Mouse (Mus musculus) bone marrow macrophage, adult 2 months (primary cell): ENCODE measurements around the gene Prkcg. TPM values are rescaled to one million over a fixed set of nuclear protein-coding genes. Genes with fewer than 3 reads are reported as not detected.

Source experiments
- H3K27ac ChIP-seq: 2 replicates; pipeline ENCODE4 v1.5.1; 2012; ENCODE audit warnings: low read depth, low read length; ENCODE audit not compliant: insufficient read depth
- H3K4me1 ChIP-seq: 2 replicates; pipeline ENCODE4 v1.6.1; 2012; ENCODE audit warnings: low read length; ENCODE audit not compliant: control insufficient read depth, insufficient read depth
- H3K4me3 ChIP-seq: 2 replicates; pipeline ENCODE4 v1.5.1; 2012; ENCODE audit warnings: mild to moderate bottlenecking, low read length, moderate library complexity; ENCODE audit not compliant: insufficient read depth
- CTCF ChIP-seq: IDR thresholded peaks from 2 replicates; pipeline ENCODE4 v1.5.1; 2012; ENCODE audit warnings: low read depth, mild to moderate bottlenecking, low read length, moderate library complexity
- POLR2A ChIP-seq: IDR thresholded peaks from 2 replicates; pipeline ENCODE4 v1.6.1; 2012; ENCODE audit warnings: mild to moderate bottlenecking, low read depth, low read length, borderline replicate concordance
- polyA plus RNA-seq: library from polyadenylated mRNA; stranded (reverse); fragments of >200 nt; gene quantifications from 2 replicates; pipeline ENCODE4 v1.2.4, GENCODE M21; 2012; ENCODE audit not compliant: missing spikeins, insufficient read depth, insufficient read length

The Prkcg gene
- polyA plus RNA-seq, 1 experiment = 1.6 TPM

DNA sequence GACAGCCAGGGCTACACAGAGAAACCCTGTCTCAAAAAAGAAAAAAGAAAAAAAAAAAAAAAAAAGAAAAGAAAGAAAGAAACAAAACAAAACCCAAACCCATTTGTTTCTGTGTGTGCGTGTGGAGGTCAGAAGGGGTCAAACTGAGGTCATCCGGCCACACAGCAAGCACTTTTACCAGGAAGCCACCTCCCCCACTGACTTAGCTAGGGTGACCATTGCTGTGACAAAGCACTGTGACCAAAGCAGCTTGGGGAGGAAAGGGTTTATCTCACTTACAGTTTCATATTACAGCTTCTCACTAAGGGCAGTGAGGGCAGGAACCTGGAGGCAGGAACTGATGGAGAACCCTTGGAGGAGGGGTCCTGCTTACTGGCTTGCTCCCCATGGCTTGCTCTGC lies 83.4 kb downstream of the Prkcg start:
- TF ChIP-seq CTCF (no peak), POLR2A (no peak)
- H3K27ac ChIP-seq = no peak overlapping the region
- H3K4me1 ChIP-seq = 0 out of 2 replicates have a peak, but pooled peaks cover 2% of the 10 kb centered on the region
- no peak overlapping the region for H3K4me3 ChIP-seq

DNA sequence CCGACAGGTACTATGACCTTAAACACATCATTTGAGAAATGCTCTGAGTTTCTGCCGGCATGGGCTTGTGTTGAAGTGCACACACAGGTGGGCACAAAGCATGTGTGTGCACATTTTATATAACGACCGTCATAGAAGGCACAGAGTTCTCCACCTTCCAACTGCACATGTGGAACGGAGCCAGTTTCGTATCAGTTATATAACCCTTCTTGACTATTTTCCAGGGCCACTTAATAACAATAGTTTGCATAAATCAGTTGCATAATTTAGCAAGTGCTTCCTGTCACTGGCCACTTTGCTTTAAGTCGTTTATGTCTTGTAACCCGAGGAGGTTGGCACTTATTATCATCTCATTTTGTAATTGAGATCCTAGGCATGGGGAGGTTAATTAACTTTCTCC lies 84.8 kb downstream of the Prkcg start:
- TF ChIP-seq CTCF (no peak), POLR2A (no peak)
- no peak overlapping the region for H3K4me3 ChIP-seq

DNA sequence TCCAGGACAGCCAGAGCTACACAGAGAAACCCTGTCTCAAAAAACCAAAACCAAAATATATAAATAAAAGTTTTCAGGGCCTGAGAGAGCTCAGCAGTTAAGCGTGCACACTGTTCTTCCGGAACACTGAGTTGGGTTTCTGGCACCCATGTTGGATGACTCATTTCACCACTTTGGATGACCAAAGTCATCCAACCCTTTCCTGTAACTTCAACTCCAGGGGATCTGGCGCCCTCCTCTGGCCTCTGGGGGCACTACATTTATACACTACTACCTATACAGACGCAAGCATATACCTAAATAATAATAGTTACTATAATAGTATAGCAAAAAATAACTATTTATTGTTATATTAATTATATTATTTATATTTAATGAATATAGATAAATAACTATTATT lies 87.9 kb downstream of the Prkcg start:
- Histone ChIP-seq H3K27ac (no peak overlapping the region), H3K4me1 (no peaks in the 10 kb centered on the region), H3K4me3 (no peak overlapping the region)
- TF ChIP-seq POLR2A (no peak), CTCF (peak; percentile 54)

More for the DNA sequence above, 84.8 kb downstream of the Prkcg start:
- Histone ChIP-seq H3K4me1 (0 out of 2 replicates have a peak, but pooled peaks cover 2% of the 10 kb centered on the region), H3K27ac (no peak overlapping the region)

Other genes starting within 250 kb of the Prkcg start
- gene AU018091, start 120.0 kb upstream of the Prkcg start, polyA plus RNA-seq = not detected in 2 replicates
- not detected in 2 replicates for gene Nlrp12, start 39.4 kb upstream of the Prkcg start, polyA plus RNA-seq
- gene Myadm, start 99 bp upstream of the Prkcg start, polyA plus RNA-seq = 256 and 280 TPM in 2 replicates
- gene Cacng7, start 43.8 kb downstream of the Prkcg start, polyA plus RNA-seq = 0.48 TPM in 1 of 2 replicates, not detected in the other
- gene Cacng8, start 101.5 kb downstream of the Prkcg start, polyA plus RNA-seq = 0.40 and 0.77 TPM in 2 replicates
- not detected in 2 replicates for gene Cacng6, start 135.0 kb downstream of the Prkcg start, polyA plus RNA-seq
- 1.2 TPM in 1 of 2 replicates, not detected in the other for gene Tarm1, start 213.4 kb downstream of the Prkcg start, polyA plus RNA-seq